Mouse (Mus musculus) limb, embryonic 12.5 days (tissue): ENCODE measurements around the gene Lrrc28. TPM values are rescaled to one million over a fixed set of nuclear protein-coding genes. Genes with fewer than 3 reads are reported as not detected.

Experiments
- ATAC-seq: fragments of 200-750 bp; cut with Nextera tagmentation; 2 replicates; pipeline ENCODE4 v1.8.0; 2017; ENCODE audit warnings: low read depth, moderate TSS enrichment; ENCODE audit not compliant: insufficient number of reproducible peaks, insufficient read depth, low FRiP score, low TSS enrichment
- H3K27ac ChIP-seq: fragments of 300-500 bp; sonication (generic); 2 replicates; pipeline ENCODE4 v1.5.1; 2016; ENCODE audit warnings: mild to moderate bottlenecking, moderate library complexity
- H3K27me3 ChIP-seq: fragments of 300-500 bp; sonication (generic); 2 replicates; pipeline ENCODE4 v1.6.1; 2016; ENCODE audit warnings: mild to moderate bottlenecking, moderate library complexity
- H3K36me3 ChIP-seq: fragments of 300-500 bp; sonication (generic); 2 replicates; pipeline ENCODE4 v1.6.1; 2016; ENCODE audit warnings: mild to moderate bottlenecking, moderate library complexity
- H3K4me1 ChIP-seq: fragments of 300-500 bp; sonication (generic); replicated peaks from 2 replicates; pipeline ENCODE4 v1.6.1; 2016
- H3K4me2 ChIP-seq: fragments of 300-500 bp; sonication (generic); 2 replicates; pipeline ENCODE4 v1.6.1; 2016; ENCODE audit warnings: mild to moderate bottlenecking, moderate library complexity
- H3K4me3 ChIP-seq: fragments of 300-500 bp; sonication (generic); replicated peaks from 2 replicates; pipeline ENCODE4 v1.5.1; 2016; ENCODE audit warnings: mild to moderate bottlenecking
- H3K9ac ChIP-seq: fragments of 300-500 bp; sonication (generic); replicated peaks from 2 replicates; pipeline ENCODE4 v1.6.1; 2016; ENCODE audit warnings: mild to moderate bottlenecking, moderate library complexity
- H3K9me3 ChIP-seq: fragments of 300-500 bp; sonication (generic); 2 replicates; pipeline ENCODE4 v1.6.1; 2016; ENCODE audit warnings: mild to moderate bottlenecking, moderate library complexity
- WGBS: fragments of 180-500 bp; shearing (Covaris S2); methylation state at CpG from one replicate; pipeline ENCODE4 v1.1.7; 2016; 5-methylcytosine and 5-hydroxymethylcytosine counted together
- polyA plus RNA-seq: library from polyadenylated mRNA; unstranded; fragments of >200 nt; fragmentation: Nextera tagmentation; extraction: Ambion mirVana; gene quantifications from 2 replicates; pipeline ENCODE4 v1.2.1, GENCODE M21; 2016

The Lrrc28 gene
- polyA plus RNA-seq, 1 experiment from 2014 or later, result 27.1 TPM

DNA sequence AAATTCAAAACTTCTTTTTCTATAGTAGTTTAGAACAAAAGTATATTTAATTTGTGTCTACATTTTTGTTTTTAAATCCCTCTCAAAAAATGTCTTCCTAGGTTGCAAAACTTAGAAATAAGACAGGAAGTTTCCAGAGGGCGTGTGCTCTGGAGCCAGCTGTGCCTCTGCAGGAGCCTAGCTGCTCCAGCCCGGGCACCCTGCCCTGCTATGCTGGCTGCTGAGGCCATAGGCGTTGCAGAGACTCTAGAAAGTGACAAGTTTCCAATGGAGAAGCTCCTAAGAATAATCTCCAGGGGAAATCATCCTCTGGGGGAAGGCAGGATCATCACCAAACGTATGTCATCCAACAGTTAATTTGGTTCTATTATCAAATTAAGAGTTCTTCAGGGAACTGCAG lies 130.7 kb downstream of the Lrrc28 start:
- Histone ChIP-seq H3K27ac (no peak overlapping the region), H3K4me2 (no peak overlapping the region), H3K4me3 (no peak overlapping the region), H3K36me3 (no peaks in the 10 kb centered on the region), H3K27me3 (no peaks in the 10 kb centered on the region), H3K9me3 (no peaks in the 10 kb centered on the region), H3K9ac (no peak overlapping the region), H3K4me1 (no peaks in the 10 kb centered on the region)
- no peak for ATAC-seq
- WGBS, result 67% methylated on average over 4 of the region's 4 CpGs

DNA sequence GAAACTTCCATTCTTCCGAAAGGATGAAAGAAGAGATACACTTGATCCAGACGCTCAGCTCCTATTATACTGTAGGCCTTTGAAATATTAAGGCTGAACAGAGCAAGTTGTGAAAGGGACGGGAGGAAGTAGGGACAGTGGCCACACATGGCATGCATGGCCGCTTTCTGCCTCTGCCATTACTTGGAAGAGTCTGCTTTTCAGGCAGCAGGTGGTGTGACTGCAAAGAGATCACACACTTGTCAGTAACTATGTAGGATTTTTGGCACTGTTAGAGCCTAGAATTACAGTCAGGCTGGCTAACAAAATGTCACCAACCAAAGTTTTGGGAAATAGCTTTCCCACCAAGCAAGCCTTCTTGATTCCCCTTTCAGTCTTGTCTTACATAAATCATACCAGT lies 131.4 kb downstream of the Lrrc28 start:
- 79% methylated on average over 4 of the region's 4 CpGs for WGBS
- H3K27me3 ChIP-seq, result no peaks in the 10 kb centered on the region
- no peak overlapping the region for H3K27ac ChIP-seq
- no peak for ATAC-seq
- no peak overlapping the region for H3K9ac ChIP-seq
- no peak overlapping the region for H3K4me3 ChIP-seq
- no peaks in the 10 kb centered on the region for H3K4me1 ChIP-seq
- no peak overlapping the region for H3K4me2 ChIP-seq
- H3K9me3 ChIP-seq, result no peaks in the 10 kb centered on the region
- no peaks in the 10 kb centered on the region for H3K36me3 ChIP-seq

DNA sequence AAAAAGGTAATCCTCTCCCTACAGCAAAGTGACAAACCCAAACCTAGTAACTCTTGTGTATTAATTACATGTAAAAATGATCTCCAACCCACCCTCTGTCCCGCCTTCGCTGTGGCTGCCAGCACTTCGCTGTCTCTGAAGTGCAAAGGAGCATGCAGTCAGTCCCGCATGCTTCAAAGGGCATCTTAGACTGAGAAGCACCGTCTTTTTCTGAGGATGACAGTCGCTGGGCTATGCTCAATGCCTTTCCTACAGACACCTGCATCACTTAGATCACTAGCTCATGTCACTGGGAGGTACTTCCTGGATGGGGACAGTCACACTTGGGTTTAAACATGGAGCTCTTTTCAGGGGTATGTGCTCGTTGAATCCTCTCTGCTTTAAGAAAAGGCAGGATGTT lies 133.5 kb downstream of the Lrrc28 start:
- no peaks in the 10 kb centered on the region for H3K4me1 ChIP-seq
- H3K4me2 ChIP-seq, result no peak overlapping the region
- H3K9ac ChIP-seq, result no peak overlapping the region
- no peak overlapping the region for H3K4me3 ChIP-seq
- H3K27me3 ChIP-seq, result no peaks in the 10 kb centered on the region
- no peak for ATAC-seq
- no peaks in the 10 kb centered on the region for H3K36me3 ChIP-seq
- no peaks in the 10 kb centered on the region for H3K9me3 ChIP-seq
- 85% methylated on average over 7 of the region's 7 CpGs for WGBS
- H3K27ac ChIP-seq, result no peak overlapping the region

DNA sequence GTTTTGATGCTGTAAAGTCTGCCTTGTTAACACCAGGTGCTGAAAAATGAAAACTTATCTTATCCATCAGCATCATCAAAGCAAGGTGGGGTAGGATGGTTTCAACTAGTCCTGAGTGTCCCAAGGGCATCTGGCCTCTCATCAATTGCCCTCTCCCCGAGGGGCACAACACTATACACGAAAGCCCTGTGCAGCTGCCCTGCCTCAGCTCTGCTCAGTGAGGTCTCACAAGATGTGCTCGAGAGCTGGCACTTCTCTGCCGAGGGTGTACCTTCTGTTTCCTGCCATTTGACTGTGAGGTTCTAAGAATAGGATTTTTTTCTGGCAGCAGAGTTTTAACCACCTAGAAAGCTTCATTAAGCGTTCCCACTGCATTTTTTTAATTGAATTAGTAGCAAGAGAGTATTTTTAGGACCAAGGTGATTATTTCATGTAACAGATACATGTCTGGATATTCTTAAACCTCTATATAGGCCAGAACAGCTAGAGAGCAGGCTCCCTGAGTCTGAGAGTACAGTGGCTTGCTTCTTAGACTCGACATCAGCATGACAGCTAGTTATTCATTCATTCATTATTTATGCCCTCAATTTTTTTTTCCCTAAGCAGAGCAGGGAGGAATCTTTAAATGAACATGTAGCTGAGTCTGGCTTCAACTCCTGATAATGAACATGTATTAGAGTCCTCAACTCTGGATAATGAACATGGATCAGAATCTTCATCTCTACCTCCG lies 141.6 kb downstream of the Lrrc28 start:
- Histone ChIP-seq H3K4me1 (peaks cover 34% of the 10 kb centered on the region), H3K4me3 (no peak overlapping the region), H3K27ac (no peak overlapping the region), H3K9ac (no peak overlapping the region), H3K4me2 (no peak overlapping the region), H3K9me3 (no peaks in the 10 kb centered on the region), H3K36me3 (no peaks in the 10 kb centered on the region), H3K27me3 (no peaks in the 10 kb centered on the region)
- 45% methylated on average over 7 of the region's 7 CpGs for WGBS
- ATAC-seq, result no peak

DNA sequence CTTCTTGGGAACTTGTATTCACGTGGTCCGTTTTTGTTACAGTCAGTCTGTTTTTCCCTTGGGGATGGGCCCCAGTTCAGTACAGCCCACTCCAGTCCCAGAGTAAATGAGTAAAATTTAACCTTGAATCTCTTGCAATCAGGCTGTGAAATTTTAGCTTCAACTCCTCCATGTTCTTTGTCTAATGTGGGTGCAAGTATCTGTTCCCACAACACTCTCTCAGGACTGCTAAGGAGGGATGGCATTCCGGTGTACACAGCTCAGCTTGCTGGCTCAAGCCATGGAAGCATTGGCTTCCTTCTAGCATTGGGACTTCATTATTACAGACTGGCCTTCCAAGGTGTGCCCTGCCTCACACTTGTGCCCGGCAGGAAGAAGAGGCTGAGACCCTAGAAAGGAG lies 142.4 kb downstream of the Lrrc28 start:
- H3K9me3 ChIP-seq, result no peaks in the 10 kb centered on the region
- no peak for ATAC-seq
- H3K4me1 ChIP-seq, result peaks cover 34% of the 10 kb centered on the region
- H3K36me3 ChIP-seq, result no peaks in the 10 kb centered on the region
- no peak overlapping the region for H3K4me3 ChIP-seq
- no peaks in the 10 kb centered on the region for H3K27me3 ChIP-seq
- no peak overlapping the region for H3K4me2 ChIP-seq
- no peak overlapping the region for H3K27ac ChIP-seq
- WGBS, result 58% methylated on average over 4 of the region's 4 CpGs
- H3K9ac ChIP-seq, result no peak overlapping the region

DNA sequence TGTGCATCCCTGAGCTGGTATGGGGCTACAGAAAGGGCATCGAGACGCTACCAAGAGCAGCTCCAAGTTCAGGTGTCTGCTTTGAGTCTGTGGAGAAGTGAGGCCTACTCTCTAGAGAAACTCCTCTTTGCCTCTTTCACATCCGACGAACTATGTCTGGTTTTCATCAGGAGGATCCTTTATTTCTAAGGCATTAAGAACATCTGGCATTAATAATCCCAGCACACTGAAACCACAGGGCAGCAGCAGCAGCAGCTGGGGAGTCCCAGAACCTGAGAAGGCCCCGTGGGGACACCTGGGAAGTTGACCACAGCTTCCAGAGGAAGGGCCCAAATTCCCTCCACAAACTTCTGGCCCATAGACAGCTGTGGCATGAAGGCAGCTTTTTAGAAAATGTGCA lies 144.2 kb downstream of the Lrrc28 start:
- no peaks in the 10 kb centered on the region for H3K36me3 ChIP-seq
- peak overlapping the region; percentile 80 for H3K27ac ChIP-seq
- peak overlapping the region; percentile 15; the same call in 1 of the 2 replicates for H3K4me2 ChIP-seq
- 0 out of 2 replicates have a peak, but pooled peaks have one; percentile 44 for ATAC-seq
- 15% methylated on average over 5 of the region's 5 CpGs for WGBS
- H3K4me1 ChIP-seq, result peaks cover 38% of the 10 kb centered on the region
- no peaks in the 10 kb centered on the region for H3K27me3 ChIP-seq
- H3K4me3 ChIP-seq, result no peak overlapping the region
- H3K9me3 ChIP-seq, result no peaks in the 10 kb centered on the region
- H3K9ac ChIP-seq, result no peak overlapping the region

DNA sequence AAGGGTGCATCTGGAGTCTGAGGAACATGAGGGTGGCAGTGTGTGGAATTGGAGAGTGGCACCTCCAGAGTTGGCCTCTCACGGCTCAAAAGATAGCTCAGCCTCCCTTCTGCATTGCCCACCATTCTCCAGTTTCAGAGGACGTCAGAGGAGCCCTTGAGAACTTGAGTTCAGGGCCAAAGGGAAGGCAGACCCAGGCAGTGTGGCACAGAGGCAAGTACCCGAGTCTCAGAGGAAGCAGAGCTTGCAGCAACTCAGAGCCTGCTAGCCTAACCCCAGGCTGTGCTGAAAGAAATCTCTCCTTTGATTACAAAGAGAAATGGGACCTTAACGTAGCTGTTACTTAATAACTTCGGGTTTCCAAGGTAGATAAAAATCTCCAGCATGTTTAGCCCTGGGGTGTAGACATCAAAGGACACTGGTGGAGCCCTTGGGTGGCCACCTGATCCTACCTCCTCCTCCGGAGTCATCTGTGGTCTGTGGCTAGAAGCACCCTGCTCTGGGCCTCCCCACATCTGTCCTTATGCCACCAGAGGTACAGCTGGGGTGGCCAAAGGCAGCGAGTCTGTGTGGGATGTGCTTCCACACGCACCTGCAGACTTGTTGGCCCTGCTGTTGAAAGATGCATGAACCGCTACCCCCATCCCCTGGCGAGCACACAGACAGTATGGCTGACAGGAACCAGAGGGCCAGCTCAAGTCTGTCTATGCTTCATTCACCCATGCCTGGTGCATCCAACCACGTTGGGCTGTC lies 144.8 kb downstream of the Lrrc28 start:
- Histone ChIP-seq H3K4me2 (peak overlapping the region; percentile 15; the same call in 1 of the 2 replicates), H3K4me1 (peaks cover 38% of the 10 kb centered on the region), H3K36me3 (no peaks in the 10 kb centered on the region), H3K27me3 (no peaks in the 10 kb centered on the region), H3K27ac (peak overlapping the region; percentile 80), H3K9ac (no peak overlapping the region), H3K9me3 (no peaks in the 10 kb centered on the region), H3K4me3 (no peak overlapping the region)
- WGBS, result 36% methylated on average over 11 of the region's 11 CpGs
- peak; percentile 9; the same call in 1 of the 2 replicates for ATAC-seq

DNA sequence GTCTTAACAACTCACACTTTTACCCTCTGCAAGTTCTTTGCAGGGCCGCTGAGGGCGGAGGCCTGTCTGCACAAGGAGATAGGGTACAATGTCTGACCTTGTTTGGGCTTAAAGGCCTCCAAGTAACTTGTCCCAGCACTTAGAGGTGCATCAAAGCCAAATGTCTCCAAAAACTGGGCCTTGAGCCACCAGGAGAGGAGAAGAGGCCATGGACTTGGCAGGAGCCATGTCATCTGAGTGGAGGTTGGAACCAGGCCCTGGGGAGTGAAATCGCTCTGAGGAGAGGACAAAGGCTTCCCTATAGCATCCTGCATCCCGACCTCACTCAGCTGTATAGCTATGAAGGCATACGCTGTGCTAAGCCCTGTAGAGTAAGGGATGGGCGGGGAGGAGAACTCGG lies 145.6 kb downstream of the Lrrc28 start:
- Histone ChIP-seq H3K4me3 (no peak overlapping the region), H3K4me2 (no peak overlapping the region), H3K9me3 (no peaks in the 10 kb centered on the region), H3K36me3 (no peaks in the 10 kb centered on the region), H3K27me3 (no peaks in the 10 kb centered on the region), H3K4me1 (peaks cover 38% of the 10 kb centered on the region), H3K9ac (no peak overlapping the region), H3K27ac (no peak overlapping the region)
- 93% methylated on average over 7 of the region's 7 CpGs for WGBS
- ATAC-seq, result no peak

DNA sequence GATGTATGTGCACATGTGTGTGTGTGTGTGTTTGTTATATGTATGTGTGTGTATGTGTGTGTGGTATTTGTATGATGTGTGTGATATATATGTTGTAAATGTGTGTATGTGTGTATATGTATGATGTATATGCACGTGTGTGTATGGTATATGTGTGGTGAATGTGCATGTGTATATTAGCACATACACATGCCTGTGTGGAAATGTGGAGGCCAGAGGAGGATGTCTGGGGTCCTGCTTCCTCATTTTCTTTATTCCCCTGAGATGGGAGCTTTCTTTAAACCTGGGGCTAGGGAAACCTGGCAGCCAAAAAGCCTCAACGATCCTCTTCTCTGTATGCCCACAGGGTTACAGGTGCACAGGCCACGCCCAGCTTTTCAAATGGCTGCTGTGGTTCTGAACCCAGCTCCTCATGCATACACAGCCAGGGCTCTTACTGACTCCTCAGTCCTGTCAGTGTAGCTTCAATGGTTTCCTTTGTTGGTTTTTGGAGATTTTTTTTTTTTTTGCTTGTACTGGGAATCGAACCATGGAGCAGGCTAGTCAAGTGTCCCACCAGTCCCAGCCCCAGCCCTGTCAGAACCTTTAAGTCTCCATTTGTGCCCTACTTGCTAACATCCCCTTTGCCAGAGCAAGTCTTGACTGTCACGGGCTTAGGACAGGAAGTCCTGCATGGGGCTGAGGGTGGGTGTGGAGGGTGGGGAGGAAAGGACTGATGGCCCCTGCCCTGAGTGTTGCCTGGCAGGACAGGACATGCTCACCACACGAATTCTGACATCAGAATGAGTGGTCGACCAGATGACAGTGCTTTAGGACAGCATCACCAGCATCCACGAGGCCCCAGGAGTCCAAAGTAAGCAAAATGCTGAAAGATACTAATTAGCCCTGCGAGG lies 151.0 kb downstream of the Lrrc28 start:
- Histone ChIP-seq H3K9me3 (no peaks in the 10 kb centered on the region), H3K36me3 (no peaks in the 10 kb centered on the region), H3K27ac (no peak overlapping the region), H3K9ac (no peak overlapping the region), H3K27me3 (no peaks in the 10 kb centered on the region), H3K4me2 (no peak overlapping the region), H3K4me3 (no peak overlapping the region), H3K4me1 (0 out of 2 replicates have a peak, but pooled peaks cover 4% of the 10 kb centered on the region)
- no peak for ATAC-seq
- WGBS, result 71% methylated on average over 9 of the region's 9 CpGs

DNA sequence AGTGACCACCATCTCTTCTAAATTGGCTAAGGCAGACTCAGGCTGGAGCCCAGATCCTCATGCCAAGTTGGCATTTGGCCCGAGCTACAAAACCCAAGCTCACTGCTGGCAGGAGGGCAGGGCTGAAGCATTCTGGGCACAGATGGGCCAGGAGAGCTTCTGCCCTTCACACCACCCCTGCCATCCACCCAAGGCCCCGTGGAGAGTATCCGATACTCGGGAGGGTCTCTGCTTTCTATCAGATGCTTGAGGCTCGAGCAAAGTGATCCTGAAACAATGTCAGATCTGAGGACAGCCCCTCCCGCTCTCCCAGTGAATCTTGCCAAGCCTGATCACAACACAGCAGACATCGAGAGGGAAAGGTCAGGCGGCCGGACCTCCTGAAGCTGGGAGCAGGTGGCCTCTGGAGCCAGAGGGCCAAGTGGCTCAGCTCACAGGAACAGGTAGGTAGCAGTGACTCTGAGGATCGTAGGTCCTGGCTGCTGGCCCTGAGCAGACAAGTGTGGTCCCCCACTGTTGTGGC lies 157.1 kb downstream of the Lrrc28 start:
- no peak overlapping the region for H3K4me2 ChIP-seq
- no peak overlapping the region for H3K9ac ChIP-seq
- no peaks in the 10 kb centered on the region for H3K9me3 ChIP-seq
- no peak for ATAC-seq
- peaks cover 30% of the 10 kb centered on the region for H3K4me1 ChIP-seq
- H3K27me3 ChIP-seq, result no peaks in the 10 kb centered on the region
- H3K4me3 ChIP-seq, result no peak overlapping the region
- 76% methylated on average over 10 of the region's 10 CpGs for WGBS
- no peak overlapping the region for H3K27ac ChIP-seq
- no peaks in the 10 kb centered on the region for H3K36me3 ChIP-seq
